Mouse (Mus musculus) midbrain, embryonic 15.5 days (tissue): ENCODE measurements around the gene Igf2bp3. TPM values are rescaled to one million over a fixed set of nuclear protein-coding genes. Genes with fewer than 3 reads are reported as not detected.
"Not testable (repeated sequence)": the region's sequence is repeated elsewhere in the genome, so short reads cannot be mapped to it uniquely, and the experiment has no call there.

Experiments used
- ATAC-seq: fragments of 200-750 bp; cut with Nextera tagmentation; replicated peaks from 2 replicates; pipeline ENCODE4 v1.8.0; 2017; ENCODE audit warnings: moderate TSS enrichment
- H3K27ac ChIP-seq: fragments of 300-500 bp; sonication (generic); 2 replicates; pipeline ENCODE4 v1.5.1; 2015; ENCODE audit warnings: mild to moderate bottlenecking, inconsistent platforms
- H3K27me3 ChIP-seq: fragments of 300-500 bp; sonication (generic); replicated peaks from 2 replicates; pipeline ENCODE4 v1.6.1; 2015; ENCODE audit warnings: inconsistent platforms
- H3K36me3 ChIP-seq: fragments of 300-500 bp; sonication (generic); replicated peaks from 2 replicates; pipeline ENCODE4 v1.6.1; 2015; ENCODE audit warnings: inconsistent platforms
- H3K4me1 ChIP-seq: fragments of 300-500 bp; sonication (generic); 2 replicates; pipeline ENCODE4 v1.6.1; 2015; ENCODE audit warnings: inconsistent platforms
- H3K4me2 ChIP-seq: fragments of 300-500 bp; sonication (generic); 2 replicates; pipeline ENCODE4 v1.6.1; 2015; ENCODE audit warnings: inconsistent platforms, mild to moderate bottlenecking, moderate library complexity
- H3K4me3 ChIP-seq: fragments of 300-500 bp; sonication (generic); 2 replicates; pipeline ENCODE4 v1.5.1; 2015; ENCODE audit warnings: mild to moderate bottlenecking, inconsistent platforms
- H3K9ac ChIP-seq: fragments of 300-500 bp; sonication (generic); 2 replicates; pipeline ENCODE4 v1.6.1; 2015; ENCODE audit warnings: mild to moderate bottlenecking, inconsistent platforms
- H3K9me3 ChIP-seq: fragments of 300-500 bp; sonication (generic); 2 replicates; pipeline ENCODE4 v1.6.1; 2016; ENCODE audit warnings: inconsistent platforms
- WGBS: fragments of 180-500 bp; shearing (Covaris S2); methylation state at CpG from one replicate; pipeline ENCODE4 v1.1.7; 2015; ENCODE audit warnings: mixed read lengths; 5-methylcytosine and 5-hydroxymethylcytosine counted together
- polyA plus RNA-seq: library from polyadenylated mRNA; unstranded; fragments of >200 nt; fragmentation: Nextera tagmentation; extraction: Ambion mirVana; gene quantifications from 2 replicates; pipeline ENCODE4 v1.2.1, GENCODE M21; 2015

Gene Igf2bp3
- 25.2 and 26.9 TPM in 2 replicates for polyA plus RNA-seq

- peak within 1 kb of the TSS; percentile 80 for H3K9ac ChIP-seq
- WGBS = under 1% methylated on average over 66 of the region's 68 CpGs
- no peaks in the 10 kb centered on the region for H3K27me3 ChIP-seq
- no peaks in the 10 kb centered on the region for H3K9me3 ChIP-seq
- H3K4me2 ChIP-seq = peak within 1 kb of the TSS; percentile 90
- peak within 1 kb of the TSS; percentile 93 for H3K27ac ChIP-seq
- ATAC-seq = peak; percentile 76
- H3K36me3 ChIP-seq = no peaks in the 10 kb centered on the region
- H3K4me1 ChIP-seq = peaks cover 47% of the 10 kb centered on the region
- H3K4me3 ChIP-seq = peak within 1 kb of the TSS; percentile 79
Measured at GRCm38 (mm10) chr6:49214928-49215747, at the start of gene Igf2bp3. Gene Igf2bp3, minus strand, starts transcription at chr6:49214957.

GRCm38 (mm10) chr6:49264446-49264845 lies 49.7 kb upstream of the Igf2bp3 start:
- H3K4me3 ChIP-seq = peak overlapping the region; percentile 100; the same call in 1 of the 2 replicates
- ATAC-seq = 0 out of 2 replicates have a peak, but pooled peaks have one; percentile 2
- H3K4me1 ChIP-seq = peaks cover 26% of the 10 kb centered on the region
- peak overlapping the region; percentile 75; the same call in 1 of the 2 replicates for H3K4me2 ChIP-seq
- H3K27ac ChIP-seq = peak overlapping the region; percentile 99
- not testable (repeated sequence) for H3K9me3 ChIP-seq, H3K36me3 ChIP-seq, H3K27me3 ChIP-seq, H3K9ac ChIP-seq
- 87% methylated on average over 7 of the region's 7 CpGs for WGBS

GRCm38 (mm10) chr6:49263847-49264243 lies 49.1 kb upstream of the Igf2bp3 start, which contains the start of gene Tra2a:
Gene Tra2a, minus strand, starts transcription at chr6:49264033.
- Histone ChIP-seq H3K9me3 (no peaks in the 10 kb centered on the region), H3K27ac (peak within 1 kb of the TSS; percentile 99), H3K4me1 (peaks cover 26% of the 10 kb centered on the region), H3K4me2 (peak within 1 kb of the TSS; percentile 75), H3K9ac (peak within 1 kb of the TSS; percentile 100), H3K27me3 (no peaks in the 10 kb centered on the region), H3K36me3 (no peaks in the 10 kb centered on the region), H3K4me3 (peak within 1 kb of the TSS; percentile 100)
- ATAC-seq = peak; percentile 97
- under 1% methylated on average over 39 of the region's 39 CpGs for WGBS

GRCm38 (mm10) chr6:49263081-49263846 lies 48.5 kb upstream of the Igf2bp3 start:
- Histone ChIP-seq H3K4me2 (peak overlapping the region; percentile 75), H3K27ac (peak overlapping the region; percentile 99), H3K4me1 (peaks cover 26% of the 10 kb centered on the region), H3K9ac (peak overlapping the region; percentile 100), H3K9me3 (no peaks in the 10 kb centered on the region), H3K36me3 (no peaks in the 10 kb centered on the region), H3K27me3 (no peaks in the 10 kb centered on the region), H3K4me3 (peak overlapping the region; percentile 100)
- peak; percentile 86 for ATAC-seq
- under 1% methylated on average over 60 of the region's 71 CpGs for WGBS

GRCm38 (mm10) chr6:49262421-49262820 lies 47.7 kb upstream of the Igf2bp3 start:
- 1% methylated on average over 9 of the region's 9 CpGs for WGBS
- H3K27ac ChIP-seq = no peak overlapping the region

GRCm38 (mm10) chr6:49259711-49260110 lies 45.0 kb upstream of the Igf2bp3 start:
- H3K4me1 ChIP-seq = peaks cover 26% of the 10 kb centered on the region
- no peak overlapping the region for H3K27ac ChIP-seq
- H3K9ac ChIP-seq = no peak overlapping the region
- H3K4me2 ChIP-seq = no peak overlapping the region
- H3K27me3 ChIP-seq = no peaks in the 10 kb centered on the region
- H3K9me3 ChIP-seq = no peaks in the 10 kb centered on the region
- 70% methylated on average over 5 of the region's 5 CpGs for WGBS
- H3K4me3 ChIP-seq = no peak overlapping the region
- no peaks in the 10 kb centered on the region for H3K36me3 ChIP-seq
- no peak for ATAC-seq

More at GRCm38 (mm10) chr6:49262421-49262820, 47.7 kb upstream of the Igf2bp3 start:
- Histone ChIP-seq H3K9me3 (no peaks in the 10 kb centered on the region), H3K36me3 (no peaks in the 10 kb centered on the region), H3K4me1 (peaks cover 26% of the 10 kb centered on the region), H3K9ac (peak overlapping the region; percentile 100), H3K4me2 (peak overlapping the region; percentile 75), H3K4me3 (peak overlapping the region; percentile 100), H3K27me3 (no peaks in the 10 kb centered on the region)
- no peak for ATAC-seq

GRCm38 (mm10) chr6:49257880-49258279 lies 43.1 kb upstream of the Igf2bp3 start:
- H3K9ac ChIP-seq = no peak overlapping the region
- 92% methylated on average over 2 of the region's 2 CpGs for WGBS
- ATAC-seq = no peak

GRCm38 (mm10) chr6:49252207-49252606 lies 37.5 kb upstream of the Igf2bp3 start:
- Histone ChIP-seq H3K36me3 (peaks cover 25% of the 10 kb centered on the region), H3K9ac (no peak overlapping the region), H3K4me1 (no peaks in the 10 kb centered on the region), H3K4me2 (no peak overlapping the region), H3K9me3 (no peaks in the 10 kb centered on the region), H3K27ac (no peak overlapping the region), H3K27me3 (no peaks in the 10 kb centered on the region), H3K4me3 (no peak overlapping the region)
- 93% methylated on average over 8 of the region's 8 CpGs for WGBS
- ATAC-seq = no peak

More at GRCm38 (mm10) chr6:49257880-49258279, 43.1 kb upstream of the Igf2bp3 start:
- H3K4me3 ChIP-seq = no peak overlapping the region
- peaks cover 26% of the 10 kb centered on the region for H3K4me1 ChIP-seq
- H3K9me3 ChIP-seq = no peaks in the 10 kb centered on the region
- no peak overlapping the region for H3K4me2 ChIP-seq
- no peaks in the 10 kb centered on the region for H3K27me3 ChIP-seq
- no peaks in the 10 kb centered on the region for H3K36me3 ChIP-seq
- H3K27ac ChIP-seq = no peak overlapping the region

GRCm38 (mm10) chr6:49251199-49251598 lies 36.4 kb upstream of the Igf2bp3 start:
- H3K36me3 ChIP-seq = peaks cover 32% of the 10 kb centered on the region
- no peaks in the 10 kb centered on the region for H3K27me3 ChIP-seq
- no peak overlapping the region for H3K4me3 ChIP-seq
- no peak for ATAC-seq
- no peak overlapping the region for H3K27ac ChIP-seq
- no peak overlapping the region for H3K4me2 ChIP-seq
- no peaks in the 10 kb centered on the region for H3K9me3 ChIP-seq
- no peaks in the 10 kb centered on the region for H3K4me1 ChIP-seq
- 94% methylated on average over 2 of the region's 2 CpGs for WGBS
- H3K9ac ChIP-seq = no peak overlapping the region

GRCm38 (mm10) chr6:49247246-49247645 lies 32.5 kb upstream of the Igf2bp3 start:
- peak; percentile 24; the same call in 1 of the 2 replicates for ATAC-seq

GRCm38 (mm10) chr6:49242331-49242730 lies 27.6 kb upstream of the Igf2bp3 start:
- no peaks in the 10 kb centered on the region for H3K9me3 ChIP-seq
- no peak overlapping the region for H3K4me3 ChIP-seq
- no peak overlapping the region for H3K4me2 ChIP-seq
- no peaks in the 10 kb centered on the region for H3K27me3 ChIP-seq
- H3K4me1 ChIP-seq = no peaks in the 10 kb centered on the region
- no peak for ATAC-seq
- H3K9ac ChIP-seq = no peak overlapping the region
- H3K36me3 ChIP-seq = peaks cover 39% of the 10 kb centered on the region
- WGBS = 84% methylated on average over 1 of the region's 1 CpGs
- H3K27ac ChIP-seq = no peak overlapping the region

More at GRCm38 (mm10) chr6:49247246-49247645, 32.5 kb upstream of the Igf2bp3 start:
- H3K27ac ChIP-seq = no peak overlapping the region
- no peaks in the 10 kb centered on the region for H3K27me3 ChIP-seq
- 58% methylated on average over 2 of the region's 2 CpGs for WGBS
- peaks cover 57% of the 10 kb centered on the region for H3K36me3 ChIP-seq
- H3K9me3 ChIP-seq = no peaks in the 10 kb centered on the region
- H3K4me3 ChIP-seq = no peak overlapping the region
- no peaks in the 10 kb centered on the region for H3K4me1 ChIP-seq
- H3K9ac ChIP-seq = no peak overlapping the region
- H3K4me2 ChIP-seq = no peak overlapping the region

GRCm38 (mm10) chr6:49241562-49241961 lies 26.8 kb upstream of the Igf2bp3 start:
- Histone ChIP-seq H3K27ac (no peak overlapping the region), H3K4me2 (no peak overlapping the region), H3K9me3 (no peaks in the 10 kb centered on the region), H3K4me1 (no peaks in the 10 kb centered on the region), H3K36me3 (peaks cover 36% of the 10 kb centered on the region), H3K4me3 (no peak overlapping the region), H3K27me3 (no peaks in the 10 kb centered on the region), H3K9ac (no peak overlapping the region)
- 100% methylated on average over 1 of the region's 1 CpGs for WGBS
- 0 out of 2 replicates have a peak, but pooled peaks have one; percentile 39 for ATAC-seq
